In the genomic region with DNA sequence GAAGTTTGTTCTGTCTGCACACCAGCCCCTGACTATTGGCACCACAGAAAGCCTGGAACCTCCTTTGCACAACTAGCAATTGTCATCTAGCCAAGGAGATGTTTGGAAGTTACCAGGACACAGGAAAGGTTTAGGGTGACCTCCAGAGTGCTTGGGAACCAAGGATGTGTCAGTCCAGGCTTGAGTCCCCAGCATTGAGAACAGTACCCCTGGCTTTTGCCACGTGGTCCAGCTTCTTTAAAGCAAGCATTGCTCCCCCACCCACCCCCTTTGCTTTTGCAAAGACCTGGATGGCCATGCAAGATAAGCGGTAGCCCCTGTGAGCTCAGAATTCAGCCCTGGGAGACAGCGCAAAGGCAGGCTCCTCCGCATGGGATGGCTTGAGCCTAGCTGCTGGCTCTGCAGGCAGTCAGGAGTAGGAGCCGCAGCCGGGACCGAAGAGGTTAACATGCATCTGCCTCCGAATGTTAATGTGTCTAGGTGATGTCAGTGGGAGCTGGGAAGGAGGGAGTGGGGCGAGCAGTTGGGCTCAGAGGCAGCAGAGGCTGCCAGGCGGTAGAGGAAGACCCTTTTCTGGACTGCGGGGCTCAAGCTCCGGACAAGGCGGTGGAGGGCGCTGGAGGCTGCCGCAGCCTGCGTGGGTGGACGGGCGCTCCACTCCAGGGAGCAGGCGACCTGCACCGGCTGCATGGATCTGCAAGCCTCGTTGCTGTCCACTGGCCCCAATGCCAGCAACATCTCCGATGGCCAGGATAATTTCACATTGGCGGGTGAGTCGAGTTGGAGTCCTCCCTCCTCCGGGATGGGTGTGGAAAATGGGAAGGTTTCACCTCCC, we compare ENCODE assay signal across 8 mouse cellular contexts. TPM values are rescaled to one million over a fixed set of nuclear protein-coding genes. Genes with fewer than 3 reads are reported as not detected.
DNase-seq lines count a peak whose midpoint lies in the region; ATAC-seq lines count a peak whose summit lies in the region.

A gene (plus strand): TSS at position 414 of the 835 bp plus-strand sequence.

- peaks cover 24% of the 10 kb centered on the region for H3K4me1 ChIP-seq in megakaryocyte, embryonic 14.5 days
- peaks cover 12% of the 10 kb centered on the region for H3K4me1 ChIP-seq in embryonic facial prominence, embryonic 15.5 days
- peaks cover 11% of the 10 kb centered on the region for H3K4me1 ChIP-seq in heart, embryonic 15.5 days (replicated peaks)
- peaks cover 10% of the 10 kb centered on the region for H3K4me1 ChIP-seq in liver, embryonic 12.5 days
- H3K4me1 ChIP-seq in neural tube, embryonic 13.5 days (replicated peaks): peaks cover 18% of the 10 kb centered on the region

- peak within 1 kb of the TSS; percentile 82 for H3K4me2 ChIP-seq in embryonic facial prominence, embryonic 15.5 days (replicated peaks)
- peak within 1 kb of the TSS; percentile 81 for H3K4me2 ChIP-seq in heart, embryonic 15.5 days
- peak within 1 kb of the TSS; percentile 54 for H3K4me2 ChIP-seq in liver, embryonic 12.5 days
- H3K4me2 ChIP-seq in neural tube, embryonic 13.5 days: peak within 1 kb of the TSS; percentile 71

- H3K9me3 ChIP-seq in megakaryocyte, embryonic 14.5 days: no peaks in the 10 kb centered on the region
- H3K9me3 ChIP-seq in embryonic facial prominence, embryonic 15.5 days (replicated peaks): no peaks in the 10 kb centered on the region
- H3K9me3 ChIP-seq in heart, embryonic 15.5 days (replicated peaks): no peaks in the 10 kb centered on the region
- no peaks in the 10 kb centered on the region for H3K9me3 ChIP-seq in liver, embryonic 12.5 days (replicated peaks)
- H3K9me3 ChIP-seq in neural tube, embryonic 13.5 days: no peaks in the 10 kb centered on the region

- H3K9ac ChIP-seq in embryonic facial prominence, embryonic 15.5 days: peak within 1 kb of the TSS; percentile 12; the same call in 1 of the 2 replicates
- peak within 1 kb of the TSS; percentile 46 for H3K9ac ChIP-seq in heart, embryonic 15.5 days
- H3K9ac ChIP-seq in liver, embryonic 12.5 days: no peak within 1 kb of the TSS
- H3K9ac ChIP-seq in neural tube, embryonic 13.5 days: peak within 1 kb of the TSS; percentile 66

- peak within 1 kb of the TSS; percentile 75 for H3K4me3 ChIP-seq in megakaryocyte, embryonic 14.5 days (replicated peaks)
- peak within 1 kb of the TSS; percentile 42 for H3K4me3 ChIP-seq in embryonic facial prominence, embryonic 15.5 days (replicated peaks)
- peak within 1 kb of the TSS; percentile 43 for H3K4me3 ChIP-seq in heart, embryonic 15.5 days
- peak within 1 kb of the TSS; percentile 27 for H3K4me3 ChIP-seq in liver, embryonic 12.5 days
- peak within 1 kb of the TSS; percentile 43 for H3K4me3 ChIP-seq in neural tube, embryonic 13.5 days

- no peak for ATAC-seq in megakaryocyte, adult 5-6 weeks (ENCODE audit: poor library complexity, severe bottlenecking)
- ATAC-seq in embryonic facial prominence, embryonic 15.5 days (ENCODE audit: insufficient number of reproducible peaks, low FRiP score, low TSS enrichment, low read depth): no peak
- peak; percentile 39; the same call in 1 of the 2 replicates for ATAC-seq in heart, embryonic 15.5 days (replicated peaks; ENCODE audit: insufficient number of reproducible peaks, insufficient read depth, low FRiP score, low read depth)
- no peak for ATAC-seq in liver, embryonic 12.5 days
- peak; percentile 90 for ATAC-seq in neural tube, embryonic 13.5 days (ENCODE audit: low read depth)

- H3K36me3 ChIP-seq in megakaryocyte, embryonic 14.5 days (replicated peaks; ENCODE audit: low read length): no peaks in the 10 kb centered on the region
- H3K36me3 ChIP-seq in embryonic facial prominence, embryonic 15.5 days: no peaks in the 10 kb centered on the region
- H3K36me3 ChIP-seq in heart, embryonic 15.5 days: no peaks in the 10 kb centered on the region
- no peaks in the 10 kb centered on the region for H3K36me3 ChIP-seq in liver, embryonic 12.5 days
- no peaks in the 10 kb centered on the region for H3K36me3 ChIP-seq in neural tube, embryonic 13.5 days

- peak; percentile 58 to 74 for DNase-seq in kidney, postnatal 25 days
- DNase-seq in adipocyte (ENCODE audit: low spot score): no peak

- WGBS in embryonic facial prominence, embryonic 15.5 days: 1% methylated on average over 25 of the region's 25 CpGs
- 2% methylated on average over 25 of the region's 25 CpGs for WGBS in heart, embryonic 15.5 days
- WGBS in liver, embryonic 12.5 days (ENCODE audit: insufficient replicate concordance): 5% methylated on average over 25 of the region's 25 CpGs
- 1% methylated on average over 25 of the region's 25 CpGs for WGBS in neural tube, embryonic 13.5 days

- peaks cover 83% of the 10 kb centered on the region for H3K27me3 ChIP-seq in megakaryocyte, embryonic 14.5 days (replicated peaks)
- H3K27me3 ChIP-seq in embryonic facial prominence, embryonic 15.5 days: peaks cover 28% of the 10 kb centered on the region
- peaks cover 50% of the 10 kb centered on the region for H3K27me3 ChIP-seq in heart, embryonic 15.5 days
- H3K27me3 ChIP-seq in liver, embryonic 12.5 days (replicated peaks): peaks cover 74% of the 10 kb centered on the region
- H3K27me3 ChIP-seq in neural tube, embryonic 13.5 days: peaks cover 16% of the 10 kb centered on the region

- H3K27ac ChIP-seq in embryonic facial prominence, embryonic 15.5 days (replicated peaks): no peak within 1 kb of the TSS
- no peak within 1 kb of the TSS for H3K27ac ChIP-seq in heart, embryonic 15.5 days
- H3K27ac ChIP-seq in liver, embryonic 12.5 days: no peak within 1 kb of the TSS
- no peak within 1 kb of the TSS for H3K27ac ChIP-seq in neural tube, embryonic 13.5 days (replicated peaks)

RNA-seq across cellular contexts. Expression of the gene that starts here (rescaled TPM):
- polyA plus RNA-seq in megakaryocyte, embryonic 14.5 days (2012; ENCODE audit: insufficient read depth, low replicate concordance): not detected in 2 replicates
- total RNA-seq in megakaryocyte, adult 5-6 weeks (2015): not detected in 2 replicates
- not detected in 2 replicates for total RNA-seq in megakaryocyte, adult 5-6 weeks (2017)
- 1.9 TPM in 2 replicates for polyA plus RNA-seq in embryonic facial prominence, embryonic 15.5 days (2015; fragmentation: Nextera tagmentation; extraction: Ambion mirVana)
- polyA plus RNA-seq in heart, embryonic 15.5 days (2015; fragmentation: Nextera tagmentation; extraction: Ambion mirVana): 0.13 and 0.22 TPM in 2 replicates
- 0.19 TPM in 1 of 2 replicates, not detected in the other for polyA plus RNA-seq in liver, embryonic 12.5 days (2016; fragmentation: Nextera tagmentation; extraction: Ambion mirVana)
- polyA plus RNA-seq in neural tube, embryonic 13.5 days (2015; fragmentation: Nextera tagmentation; extraction: Ambion mirVana): 2.6 and 2.8 TPM in 2 replicates

Comparison
In these comparisons a context has a peak if more than half of its experiments do, and no peak if none do; other contexts are left out.
1. Peak in ATAC-seq, H3K4me3 ChIP-seq, H3K9ac ChIP-seq and H3K4me2 ChIP-seq in heart, embryonic 15.5 days; RNA of the gene not detected or under 1 TPM.